Comparison of ENCODE assay signal across 14 mouse cellular contexts in the genomic region with DNA sequence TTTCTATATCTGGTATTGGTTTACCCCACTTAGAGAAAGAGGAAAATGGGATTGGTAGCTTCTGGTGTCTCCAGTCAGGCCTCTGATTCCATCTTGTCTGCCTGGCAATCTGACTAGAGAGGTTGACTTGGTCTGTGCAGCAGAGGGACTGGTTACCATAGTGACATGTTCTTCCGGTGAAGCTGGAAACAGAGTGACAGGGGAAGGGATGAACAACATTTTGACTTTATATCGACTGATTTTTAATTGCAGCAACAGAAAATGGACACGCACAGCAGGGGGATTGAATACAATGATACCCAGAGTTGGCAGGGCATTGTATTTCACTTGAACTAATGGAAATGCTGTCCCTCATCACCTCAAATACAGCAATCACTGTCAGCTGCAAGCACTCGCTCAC. TPM values are rescaled to one million over a fixed set of nuclear protein-coding genes. Genes with fewer than 3 reads are reported as not detected.
DNase-seq lines count a peak whose midpoint lies in the region; ATAC-seq lines count a peak whose summit lies in the region.
"Had no signal": no experiment of that assay in that cellular context is flagged by ENCODE, and none has a peak within 500 bp of the region (broad histone marks: within the 10 kb centered on the region; RNA-seq: fewer than 3 reads in every experiment).

No protein-coding gene starts in this region.

- H3K9ac ChIP-seq in hindbrain, embryonic 11.5 days (ENCODE audit: low read depth, low read length): no peak overlapping the region
- H3K9ac ChIP-seq in midbrain, embryonic 13.5 days (replicated peaks): peak overlapping the region; percentile 44
- H3K9ac ChIP-seq: limb, embryonic 15.5 days had no signal

- no peak overlapping the region for H3K4me3 ChIP-seq in hindbrain, embryonic 11.5 days (ENCODE audit: low read depth, low read length)
- H3K4me3 ChIP-seq in midbrain, embryonic 13.5 days (replicated peaks): peak overlapping the region; percentile 88
- H3K4me3 ChIP-seq: limb, embryonic 15.5 days had no signal

- H3K36me3 ChIP-seq in hindbrain, embryonic 11.5 days (ENCODE audit: control insufficient read depth, insufficient read depth, low read length): no peaks in the 10 kb centered on the region
- H3K36me3 ChIP-seq in midbrain, embryonic 13.5 days: peaks cover 7% of the 10 kb centered on the region
- H3K36me3 ChIP-seq: limb, embryonic 15.5 days had no signal

- 23% methylated on average over 4 of the region's 4 CpGs for WGBS in hindbrain, embryonic 11.5 days
- 20% methylated on average over 4 of the region's 4 CpGs for WGBS in midbrain, embryonic 13.5 days

- no peak overlapping the region for H3K27ac ChIP-seq in hindbrain, embryonic 11.5 days (ENCODE audit: low read depth, low read length)
- peak overlapping the region; percentile 52 for H3K27ac ChIP-seq in midbrain, embryonic 13.5 days
- H3K27ac ChIP-seq: limb, embryonic 15.5 days had no signal

- H3K27me3 ChIP-seq in hindbrain, embryonic 11.5 days (ENCODE audit: control insufficient read depth, insufficient read depth, low read length): peaks cover 2% of the 10 kb centered on the region; the same call in 1 of the 2 replicates
- H3K27me3 ChIP-seq in midbrain, embryonic 13.5 days: no peaks in the 10 kb centered on the region

- ATAC-seq in hindbrain, embryonic 11.5 days (ENCODE audit: low FRiP score): 0 out of 2 replicates have a peak, but pooled peaks have one; percentile 13
- no peak for ATAC-seq in midbrain, embryonic 13.5 days
- ATAC-seq: inflammation-experienced regulatory T-cells, adult 6 months had no signal

- H3K9me3 ChIP-seq in hindbrain, embryonic 11.5 days (ENCODE audit: control insufficient read depth, low read length): no peaks in the 10 kb centered on the region
- no peaks in the 10 kb centered on the region for H3K9me3 ChIP-seq in midbrain, embryonic 13.5 days
- H3K9me3 ChIP-seq: limb, embryonic 15.5 days had no signal

- DNase-seq in cerebellum, postnatal 14 days: peak; percentile 43 to 53
- DNase-seq in cerebellum, adult 11-12 months: no peak
- peak; percentile 78 for DNase-seq in brain, adult 2 months (ENCODE audit: low read depth, low spot score)
- peak; percentile 54 for DNase-seq in hindbrain, embryonic 11.5 days (ENCODE audit: low spot score)
- DNase-seq in spleen, adult 12 weeks (ENCODE audit: low spot score): no peak
- DNase-seq in urinary bladder, postnatal 14 days (ENCODE audit: low spot score): no peak
- DNase-seq in thymus, postnatal 36 days: no peak
- DNase-seq: adrenal gland, postnatal 10 days; cerebellum, adult 9-10 months; kidney, postnatal 4 days; lung, postnatal 4 days had no signal

- peaks cover 4% of the 10 kb centered on the region; the same call in 1 of the 2 replicates for H3K4me1 ChIP-seq in hindbrain, embryonic 11.5 days (replicated peaks; ENCODE audit: control insufficient read depth, insufficient read depth, low read length)
- peaks cover 40% of the 10 kb centered on the region for H3K4me1 ChIP-seq in midbrain, embryonic 13.5 days (replicated peaks)

- peak overlapping the region; percentile 98 for H3K4me2 ChIP-seq in hindbrain, embryonic 11.5 days (replicated peaks; ENCODE audit: low read depth, low read length)
- H3K4me2 ChIP-seq in midbrain, embryonic 13.5 days (replicated peaks): peak overlapping the region; percentile 86
- H3K4me2 ChIP-seq: limb, embryonic 15.5 days had no signal

RNA-seq across cellular contexts. Expression of a gene that starts 2.1 kb away (rescaled TPM):
- polyA plus RNA-seq in hindbrain, embryonic 11.5 days (2014; fragmentation: Nextera tagmentation; extraction: Ambion mirVana): 9.9 and 10.5 TPM in 2 replicates
- 29.8 and 29.9 TPM in 2 replicates for polyA plus RNA-seq in midbrain, embryonic 13.5 days (2015; fragmentation: Nextera tagmentation; extraction: Ambion mirVana)
- polyA plus RNA-seq: inflammation-experienced regulatory T-cells, adult 6 months had no signal

Comparison
In these comparisons a context has a peak if more than half of its experiments do, and no peak if none do; other contexts are left out.
1. DNase-seq: peak in cerebellum, postnatal 14 days (2 of 2), brain, adult 2 months (single experiment) and hindbrain, embryonic 11.5 days (single experiment); none in cerebellum, adult 11-12 months (single experiment), spleen, adult 12 weeks (single experiment), urinary bladder, postnatal 14 days (single experiment) and thymus, postnatal 36 days (0 of 2).